Mouse (Mus musculus): ENCODE results near the gene Lman2. TPM values are rescaled to one million over a fixed set of nuclear protein-coding genes. Genes with fewer than 3 reads are reported as not detected.

The Lman2 gene
- polyA plus RNA-seq, 1 experiment = 81.4 TPM

- TF ChIP-seq CTCF (IDR thresholded peaks at IDR 0.05; ENCODE audit: control insufficient read depth, insufficient read depth, insufficient read length) = peak; percentile 75
- TF ChIP-seq MYOG (IDR thresholded peaks at IDR 0.05; ENCODE audit: control insufficient read depth, extremely low read depth, insufficient read length) = no peak
- peak; percentile 89 for TF ChIP-seq CEBPB (IDR thresholded peaks at IDR 0.05; ENCODE audit: low read depth)
- TF ChIP-seq FOSL1 (IDR thresholded peaks at IDR 0.05; ENCODE audit: insufficient read depth, low read length, poor library complexity, severe bottlenecking) = no peak
- no peak overlapping the region for H3K4me3 ChIP-seq (ENCODE audit: insufficient read depth, poor library complexity, severe bottlenecking)
- no peaks in the 10 kb centered on the region for H3K79me3 ChIP-seq (ENCODE audit: low read depth)
- H3ac ChIP-seq (ENCODE audit: control insufficient read depth, insufficient read length, low read depth) = no peak overlapping the region
- H3K36me3 ChIP-seq (ENCODE audit: control insufficient read depth, insufficient read depth) = no peaks in the 10 kb centered on the region
- H3K79me2 ChIP-seq (ENCODE audit: control insufficient read depth, insufficient read depth) = no peaks in the 10 kb centered on the region
- peaks cover 44% of the 10 kb centered on the region for H3K27me3 ChIP-seq (ENCODE audit: control insufficient read depth, insufficient read depth, insufficient read length)
These were observed 42.5 kb upstream of the Lman2 start for GRCm38 (mm10) chr13:55404853-55405782.

DNA sequence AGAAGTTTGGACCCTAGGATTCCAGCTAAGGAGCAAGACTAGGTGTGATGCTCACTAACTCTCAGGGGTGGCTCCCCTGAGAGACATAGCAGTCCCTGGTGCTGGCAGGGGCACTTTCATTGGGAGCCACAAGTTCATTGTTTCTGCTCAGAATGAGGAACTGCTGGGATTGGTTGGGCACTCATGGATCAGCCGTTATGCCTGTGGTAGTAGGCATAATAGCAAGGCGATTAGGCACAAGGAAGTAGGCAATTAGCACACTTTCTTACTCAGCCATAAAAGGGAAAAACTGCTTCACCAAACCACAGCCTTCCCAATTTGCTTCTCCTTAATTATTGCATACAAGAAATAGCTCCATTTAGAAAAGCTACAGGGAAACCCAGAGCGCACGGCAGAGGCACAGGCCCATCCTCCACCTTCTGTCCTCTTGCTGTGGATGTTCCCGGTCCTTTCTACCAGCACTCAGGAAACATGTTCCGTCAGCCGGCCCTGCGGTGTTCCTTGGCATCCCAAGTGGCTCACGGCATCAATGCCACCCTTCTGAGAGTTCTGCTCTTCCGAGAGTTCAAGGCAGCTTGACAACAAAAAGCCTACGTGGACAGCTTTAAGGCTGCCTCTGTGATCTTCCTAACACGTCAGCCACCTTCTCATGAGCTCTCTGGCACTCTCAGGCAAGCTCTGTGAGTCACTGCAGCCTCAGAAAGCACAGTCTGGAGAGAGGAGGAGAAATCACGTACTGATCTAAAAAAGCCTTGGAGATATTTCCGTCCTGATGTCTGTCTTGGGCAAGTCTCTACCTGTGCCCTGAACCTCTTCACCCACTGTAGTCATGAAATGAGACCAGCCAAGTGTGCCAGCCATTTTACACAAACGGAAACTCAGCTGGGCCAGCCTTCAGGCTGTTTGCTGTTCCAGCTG, 41.6 kb upstream of the Lman2 start:
- Histone ChIP-seq H3K27me3 (ENCODE audit: control insufficient read depth, insufficient read depth, insufficient read length) (peaks cover 49% of the 10 kb centered on the region), H3K79me2 (ENCODE audit: control insufficient read depth, insufficient read depth) (no peaks in the 10 kb centered on the region), H3K36me3 (ENCODE audit: control insufficient read depth, insufficient read depth) (no peaks in the 10 kb centered on the region), H3K79me3 (ENCODE audit: low read depth) (no peaks in the 10 kb centered on the region), H3ac (ENCODE audit: control insufficient read depth, insufficient read length, low read depth) (no peak overlapping the region), H3K4me3 (ENCODE audit: insufficient read depth, poor library complexity, severe bottlenecking) (no peak overlapping the region)
- TF ChIP-seq CEBPB (IDR thresholded peaks at IDR 0.05; ENCODE audit: low read depth) (no peak), FOSL1 (IDR thresholded peaks at IDR 0.05; ENCODE audit: insufficient read depth, low read length, poor library complexity, severe bottlenecking) (no peak), USF1 (IDR thresholded peaks at IDR 0.05; ENCODE audit: low read depth) (no peak), MAX (IDR thresholded peaks at IDR 0.05) (no peak), MYOG (IDR thresholded peaks at IDR 0.05; ENCODE audit: control insufficient read depth, extremely low read depth, insufficient read length) (no peak), MYOD1 (IDR thresholded peaks at IDR 0.05; ENCODE audit: control insufficient read depth, insufficient read length, low read depth) (no peak), CTCF (IDR thresholded peaks at IDR 0.05; ENCODE audit: control insufficient read depth, insufficient read depth, insufficient read length) (no peak)

- TF ChIP-seq MYOD1 (IDR thresholded peaks at IDR 0.05; ENCODE audit: control insufficient read depth, insufficient read length, low read depth) (no peak), USF1 (IDR thresholded peaks at IDR 0.05; ENCODE audit: low read depth) (no peak), MAX (IDR thresholded peaks at IDR 0.05) (no peak), FOSL1 (IDR thresholded peaks at IDR 0.05; ENCODE audit: insufficient read depth, low read length, poor library complexity, severe bottlenecking) (no peak), CEBPB (IDR thresholded peaks at IDR 0.05; ENCODE audit: low read depth) (no peak), MYOG (IDR thresholded peaks at IDR 0.05; ENCODE audit: control insufficient read depth, extremely low read depth, insufficient read length) (no peak), CTCF (IDR thresholded peaks at IDR 0.05; ENCODE audit: control insufficient read depth, insufficient read depth, insufficient read length) (no peak)
- H3K36me3 ChIP-seq (ENCODE audit: control insufficient read depth, insufficient read depth) = no peaks in the 10 kb centered on the region
- no peaks in the 10 kb centered on the region for H3K79me3 ChIP-seq (ENCODE audit: low read depth)
- H3ac ChIP-seq (ENCODE audit: control insufficient read depth, insufficient read length, low read depth) = no peak overlapping the region
- peaks cover 49% of the 10 kb centered on the region for H3K27me3 ChIP-seq (ENCODE audit: control insufficient read depth, insufficient read depth, insufficient read length)
- H3K4me3 ChIP-seq (ENCODE audit: insufficient read depth, poor library complexity, severe bottlenecking) = no peak overlapping the region
- no peaks in the 10 kb centered on the region for H3K79me2 ChIP-seq (ENCODE audit: control insufficient read depth, insufficient read depth)
These were observed 40.7 kb upstream of the Lman2 start for GRCm38 (mm10) chr13:55403266-55403665.

GRCm38 (mm10) chr13:55400039-55400346, 37.4 kb upstream of the Lman2 start:
- TF ChIP-seq MAX (IDR thresholded peaks at IDR 0.05) = no peak
- no peak for TF ChIP-seq USF1 (IDR thresholded peaks at IDR 0.05; ENCODE audit: low read depth)
- TF ChIP-seq FOSL1 (IDR thresholded peaks at IDR 0.05; ENCODE audit: insufficient read depth, low read length, poor library complexity, severe bottlenecking) = no peak
- TF ChIP-seq MYOG (IDR thresholded peaks at IDR 0.05; ENCODE audit: control insufficient read depth, extremely low read depth, insufficient read length) = no peak
- TF ChIP-seq CEBPB (IDR thresholded peaks at IDR 0.05; ENCODE audit: low read depth) = no peak
- TF ChIP-seq MYOD1 (IDR thresholded peaks at IDR 0.05; ENCODE audit: control insufficient read depth, insufficient read length, low read depth) = no peak
- no peak for TF ChIP-seq CTCF (IDR thresholded peaks at IDR 0.05; ENCODE audit: control insufficient read depth, insufficient read depth, insufficient read length)
- H3K27me3 ChIP-seq (ENCODE audit: control insufficient read depth, insufficient read depth, insufficient read length) = peaks cover 54% of the 10 kb centered on the region
- H3K4me3 ChIP-seq (ENCODE audit: insufficient read depth, poor library complexity, severe bottlenecking) = no peak overlapping the region
- no peaks in the 10 kb centered on the region for H3K36me3 ChIP-seq (ENCODE audit: control insufficient read depth, insufficient read depth)
- no peak overlapping the region for H3ac ChIP-seq (ENCODE audit: control insufficient read depth, insufficient read length, low read depth)
- H3K79me3 ChIP-seq (ENCODE audit: low read depth) = no peaks in the 10 kb centered on the region
- no peaks in the 10 kb centered on the region for H3K79me2 ChIP-seq (ENCODE audit: control insufficient read depth, insufficient read depth)

GRCm38 (mm10) chr13:55399300-55400038, 36.9 kb upstream of the Lman2 start:
- H3K79me2 ChIP-seq (ENCODE audit: control insufficient read depth, insufficient read depth) = no peaks in the 10 kb centered on the region
- H3K36me3 ChIP-seq (ENCODE audit: control insufficient read depth, insufficient read depth) = no peaks in the 10 kb centered on the region
- no peak overlapping the region for H3ac ChIP-seq (ENCODE audit: control insufficient read depth, insufficient read length, low read depth)
- H3K27me3 ChIP-seq (ENCODE audit: control insufficient read depth, insufficient read depth, insufficient read length) = peaks cover 54% of the 10 kb centered on the region
- TF ChIP-seq CTCF (IDR thresholded peaks at IDR 0.05; ENCODE audit: control insufficient read depth, insufficient read depth, insufficient read length) (no peak), MYOD1 (IDR thresholded peaks at IDR 0.05; ENCODE audit: control insufficient read depth, insufficient read length, low read depth) (no peak), MAX (IDR thresholded peaks at IDR 0.05) (no peak), USF1 (IDR thresholded peaks at IDR 0.05; ENCODE audit: low read depth) (no peak), MYOG (IDR thresholded peaks at IDR 0.05; ENCODE audit: control insufficient read depth, extremely low read depth, insufficient read length) (no peak), CEBPB (IDR thresholded peaks at IDR 0.05; ENCODE audit: low read depth) (no peak), FOSL1 (IDR thresholded peaks at IDR 0.05; ENCODE audit: insufficient read depth, low read length, poor library complexity, severe bottlenecking) (no peak)
- no peak overlapping the region for H3K4me3 ChIP-seq (ENCODE audit: insufficient read depth, poor library complexity, severe bottlenecking)
- no peaks in the 10 kb centered on the region for H3K79me3 ChIP-seq (ENCODE audit: low read depth)

All from C2C12 (cell line).